Mouse (Mus musculus) heart, postnatal 0 days (tissue): ENCODE measurements at regions not wholly inside any gene's neighbourhood (a gene's known extent, or its start where the extent isn't known, plus 50 kb on each side); places are given as distances from the start of the nearest gene placed in this dataset.

Source experiments
- CTCF ChIP-seq: IDR thresholded peaks from 2 replicates; pipeline ENCODE4 v1.5.1; 2016; ENCODE audit warnings: antibody characterized with exemption, control low read depth, low read depth
- EP300 ChIP-seq: IDR thresholded peaks from 2 replicates; pipeline ENCODE4 v1.6.1; 2016; ENCODE audit warnings: antibody characterized with exemption, low read depth

GRCm38 (mm10) chr15:96064499-96065217, 222.7 kb upstream of the Arid2 start:
- TF ChIP-seq CTCF (no peak), EP300 (no peak)
